25 mouse cellular contexts compared by ENCODE assay signal in genomic region chr7:80213604-80214003, GRCm38 (mm10). TPM values are rescaled to one million over a fixed set of nuclear protein-coding genes. Genes with fewer than 3 reads are reported as not detected.
DNase-seq lines count a peak whose midpoint lies in the region; ATAC-seq and TF ChIP-seq lines count a peak whose summit lies in the region.
"Had no signal": no experiment of that assay in that cellular context is flagged by ENCODE, and none has a peak within 500 bp of the region (broad histone marks: within the 10 kb centered on the region; RNA-seq: fewer than 3 reads in every experiment).

No protein-coding gene starts in this region.

- H3K4me2 ChIP-seq in liver, embryonic 13.5 days: no peak overlapping the region
- no peak overlapping the region for H3K4me2 ChIP-seq in liver, embryonic 14.5 days (ENCODE audit: low read depth)
- H3K4me2 ChIP-seq in liver, embryonic 16.5 days (ENCODE audit: low read depth, low read length): no peak overlapping the region
- H3K4me2 ChIP-seq: embryonic facial prominence, embryonic 12.5 days; embryonic facial prominence, embryonic 15.5 days; forebrain, embryonic 15.5 days; heart, embryonic 11.5 days; hindbrain, embryonic 12.5 days; hindbrain, embryonic 15.5 days had no signal

- intact Hi-C loops in heart, postnatal 36 days (cut with DNase I): loop anchor here (2.0 to 10.0 kb wide), 2 partner anchors 15 to 419 kb away; partner anchors contain the start of gene Mesp1

- TF ChIP-seq CTCF in liver, embryonic 14.5 days (IDR thresholded peaks at IDR 0.05; ENCODE audit: low read depth): no peak

- no peak for ATAC-seq in liver, embryonic 13.5 days (ENCODE audit: low read depth)
- no peak for ATAC-seq in liver, embryonic 14.5 days (ENCODE audit: insufficient read depth)
- no peak for ATAC-seq in liver, embryonic 16.5 days (ENCODE audit: low read depth)
- ATAC-seq: CD4-positive, CD25-positive, alpha-beta regulatory T cell, adult 4 months; forebrain, embryonic 15.5 days; Patski had no signal

- H3K4me3 ChIP-seq in liver, embryonic 13.5 days (replicated peaks): no peak overlapping the region
- H3K4me3 ChIP-seq in liver, embryonic 14.5 days (ENCODE audit: insufficient read depth in 1 of 2, low read depth in 2 of 2, low read length in 2 of 2): no peak overlapping the region
- no peak overlapping the region for H3K4me3 ChIP-seq in liver, embryonic 16.5 days (ENCODE audit: low read depth, low read length)
- H3K4me3 ChIP-seq: embryonic facial prominence, embryonic 12.5 days; embryonic facial prominence, embryonic 15.5 days; forebrain, embryonic 15.5 days; hindbrain, embryonic 12.5 days; hindbrain, embryonic 15.5 days had no signal

- WGBS in liver, embryonic 13.5 days (ENCODE audit: insufficient replicate concordance): 87% methylated on average over 7 of the region's 7 CpGs
- WGBS in liver, embryonic 14.5 days (ENCODE audit: insufficient replicate concordance): 91% methylated on average over 7 of the region's 7 CpGs
- 90% methylated on average over 7 of the region's 7 CpGs for WGBS in liver, embryonic 16.5 days (ENCODE audit: insufficient replicate concordance)

- no peaks in the 10 kb centered on the region for H3K9me3 ChIP-seq in liver, embryonic 13.5 days (replicated peaks)
- H3K9me3 ChIP-seq in liver, embryonic 14.5 days (ENCODE audit: control insufficient read depth, low read length): no peaks in the 10 kb centered on the region
- no peaks in the 10 kb centered on the region for H3K9me3 ChIP-seq in liver, embryonic 16.5 days (replicated peaks; ENCODE audit: control insufficient read depth, low read length)
- H3K9me3 ChIP-seq: embryonic facial prominence, embryonic 12.5 days; embryonic facial prominence, embryonic 15.5 days; forebrain, embryonic 15.5 days; hindbrain, embryonic 12.5 days; hindbrain, embryonic 15.5 days had no signal

- H3K27me3 ChIP-seq in liver, embryonic 13.5 days: no peaks in the 10 kb centered on the region
- H3K27me3 ChIP-seq in liver, embryonic 14.5 days (ENCODE audit: control insufficient read depth, insufficient read depth, low read length): no peaks in the 10 kb centered on the region
- no peaks in the 10 kb centered on the region for H3K27me3 ChIP-seq in liver, embryonic 16.5 days (ENCODE audit: control insufficient read depth, insufficient read depth, low read depth, low read length)
- H3K27me3 ChIP-seq: embryonic facial prominence, embryonic 12.5 days; embryonic facial prominence, embryonic 15.5 days; forebrain, embryonic 15.5 days; hindbrain, embryonic 12.5 days; hindbrain, embryonic 15.5 days; Patski had no signal

- no peak for TF ChIP-seq EP300 in liver, embryonic 14.5 days (IDR thresholded peaks at IDR 0.05; ENCODE audit: low read depth)

- peak; percentile 88 for DNase-seq in heart, adult 11 months
- DNase-seq in heart, postnatal 36 days: no peak
- no peak for DNase-seq in liver, embryonic 13.5 days
- DNase-seq in liver: no peak
- no peak for DNase-seq in liver, embryonic 14.5 days (ENCODE audit: low read depth in 3 of 3, low spot score in 3 of 3)
- no peak for DNase-seq in neural tube, embryonic 10.5 days (ENCODE audit: extremely low spot score, low spot score)
- DNase-seq in embryo, embryonic 9.5 days (ENCODE audit: extremely low spot score): no peak
- DNase-seq: adrenal gland, postnatal 10 days; adrenal gland, postnatal 36 days; cerebellum, adult 18-20 months; cerebellum, adult 9-10 months; cerebellum, postnatal 14 days; gastrocnemius, postnatal 14 days; heart, postnatal 10 days had no signal

- peaks cover 75% of the 10 kb centered on the region for H3K36me3 ChIP-seq in liver, embryonic 13.5 days
- peaks cover 61% of the 10 kb centered on the region for H3K36me3 ChIP-seq in liver, embryonic 14.5 days (replicated peaks; ENCODE audit: control insufficient read depth, insufficient read depth, low read depth)
- H3K36me3 ChIP-seq in liver, embryonic 16.5 days (ENCODE audit: control insufficient read depth, insufficient read depth): peaks cover 54% of the 10 kb centered on the region

- H3K4me1 ChIP-seq in liver, embryonic 13.5 days (replicated peaks): peaks cover 72% of the 10 kb centered on the region
- H3K4me1 ChIP-seq in liver, embryonic 14.5 days (replicated peaks; ENCODE audit: control insufficient read depth in 2 of 2, insufficient read depth in 2 of 2, low read length in 1 of 2): peaks cover 31 to 41% of the 10 kb centered on the region in 2 experiments
- H3K4me1 ChIP-seq in liver, embryonic 16.5 days (ENCODE audit: control insufficient read depth, low read depth, low read length): peaks cover 61% of the 10 kb centered on the region

- H3K27ac ChIP-seq in liver, embryonic 13.5 days: peak overlapping the region; percentile 100
- peak overlapping the region; percentile 33; the same call in 1 of the 2 replicates for H3K27ac ChIP-seq in liver, embryonic 14.5 days
- peak overlapping the region; percentile 40 for H3K27ac ChIP-seq in liver, embryonic 16.5 days (ENCODE audit: low read length)
- H3K27ac ChIP-seq: embryonic facial prominence, embryonic 12.5 days; embryonic facial prominence, embryonic 15.5 days; forebrain, embryonic 15.5 days; hindbrain, embryonic 12.5 days; hindbrain, embryonic 15.5 days had no signal

- H3K9ac ChIP-seq in liver, embryonic 13.5 days: 0 out of 2 replicates have a peak overlapping the region, but pooled peaks have one; percentile 33
- no peak overlapping the region for H3K9ac ChIP-seq in liver, embryonic 14.5 days (replicated peaks)
- H3K9ac ChIP-seq in liver, embryonic 16.5 days (ENCODE audit: low read depth, low read length): no peak overlapping the region
- H3K9ac ChIP-seq: embryonic facial prominence, embryonic 12.5 days; embryonic facial prominence, embryonic 15.5 days; forebrain, embryonic 15.5 days; hindbrain, embryonic 12.5 days; hindbrain, embryonic 15.5 days had no signal

RNA-seq across cellular contexts. Expression of gene Cib1, which starts 19.0 kb away (rescaled TPM):
- 10 to 100 TPM; 15.6 to 16.3 TPM for total RNA-seq in heart, postnatal 36 days (2021)
- polyA plus RNA-seq in liver, embryonic 13.5 days (2015; fragmentation: Nextera tagmentation; extraction: Ambion mirVana): 91.0 and 102 TPM in 2 replicates
- polyA plus RNA-seq in liver, embryonic 14.5 days (2012; rRNA removed): 43.1 and 45.9 TPM in 2 replicates
- polyA plus RNA-seq in liver, embryonic 14.5 days (2014; fragmentation: Nextera tagmentation; extraction: Ambion mirVana): 90.6 and 94.2 TPM in 2 replicates
- polyA plus RNA-seq in liver, embryonic 16.5 days (2015; fragmentation: Nextera tagmentation; extraction: Ambion mirVana): 76.4 and 77.0 TPM in 2 replicates

RNA-seq across cellular contexts. Expression of gene Gdpgp1, which starts 19.1 kb away (rescaled TPM):
- 1 to 10 TPM; 1.5 to 1.8 TPM for total RNA-seq in heart, postnatal 36 days (2021)
- 2.4 and 3.0 TPM in 2 replicates for polyA plus RNA-seq in liver, embryonic 13.5 days (2015; fragmentation: Nextera tagmentation; extraction: Ambion mirVana)
- 1.3 TPM in 2 replicates for polyA plus RNA-seq in liver, embryonic 14.5 days (2012; rRNA removed)
- 1.1 and 1.2 TPM in 2 replicates for polyA plus RNA-seq in liver, embryonic 14.5 days (2014; fragmentation: Nextera tagmentation; extraction: Ambion mirVana)
- 1.5 and 1.7 TPM in 2 replicates for polyA plus RNA-seq in liver, embryonic 16.5 days (2015; fragmentation: Nextera tagmentation; extraction: Ambion mirVana)

RNA-seq across cellular contexts. Expression of gene Sema4b, which starts 27.0 kb away (rescaled TPM):
- total RNA-seq in heart, postnatal 36 days (2021): 10 to 100 TPM; 12.1 to 12.4 TPM
- 13.1 and 14.1 TPM in 2 replicates for polyA plus RNA-seq in liver, embryonic 13.5 days (2015; fragmentation: Nextera tagmentation; extraction: Ambion mirVana)
- 6.1 and 6.4 TPM in 2 replicates for polyA plus RNA-seq in liver, embryonic 14.5 days (2012; rRNA removed)
- 8.5 and 9.9 TPM in 2 replicates for polyA plus RNA-seq in liver, embryonic 14.5 days (2014; fragmentation: Nextera tagmentation; extraction: Ambion mirVana)
- polyA plus RNA-seq in liver, embryonic 16.5 days (2015; fragmentation: Nextera tagmentation; extraction: Ambion mirVana): 13.4 and 14.4 TPM in 2 replicates

RNA-seq across cellular contexts. Expression of gene Ttll13, which starts 32.6 kb away (rescaled TPM):
- total RNA-seq in heart, postnatal 36 days (2021): under 1 TPM; 0.14 to 0.53 TPM
- 0.23 and 0.72 TPM in 2 replicates for polyA plus RNA-seq in liver, embryonic 13.5 days (2015; fragmentation: Nextera tagmentation; extraction: Ambion mirVana)
- 0.11 and 0.23 TPM in 2 replicates for polyA plus RNA-seq in liver, embryonic 14.5 days (2012; rRNA removed)
- 0.18 and 0.20 TPM in 2 replicates for polyA plus RNA-seq in liver, embryonic 14.5 days (2014; fragmentation: Nextera tagmentation; extraction: Ambion mirVana)
- polyA plus RNA-seq in liver, embryonic 16.5 days (2015; fragmentation: Nextera tagmentation; extraction: Ambion mirVana): 0.16 and 0.42 TPM in 2 replicates
- total RNA-seq: hematopoietic stem cell, adult 5-6 weeks had no signal
- polyA plus RNA-seq: C2C12 had no signal

RNA-seq across cellular contexts. Expression of gene Ngrn, which starts 47.4 kb away (rescaled TPM):
- total RNA-seq in heart, postnatal 36 days (2021): 10 to 100 TPM; 26.7 to 29.0 TPM
- polyA plus RNA-seq in liver, embryonic 13.5 days (2015; fragmentation: Nextera tagmentation; extraction: Ambion mirVana): 33.5 and 37.2 TPM in 2 replicates
- 14.2 and 21.4 TPM in 2 replicates for polyA plus RNA-seq in liver, embryonic 14.5 days (2012; rRNA removed)
- 26.7 and 28.3 TPM in 2 replicates for polyA plus RNA-seq in liver, embryonic 14.5 days (2014; fragmentation: Nextera tagmentation; extraction: Ambion mirVana)
- 26.3 and 27.7 TPM in 2 replicates for polyA plus RNA-seq in liver, embryonic 16.5 days (2015; fragmentation: Nextera tagmentation; extraction: Ambion mirVana)

Comparison
In these comparisons a context has a peak if more than half of its experiments do, and no peak if none do; other contexts are left out.
1. H3K27ac ChIP-seq: peak in every context shown above with its lines; median percentile 100 in liver, embryonic 13.5 days; 40 in liver, embryonic 16.5 days; 33 in liver, embryonic 14.5 days.